Mouse (Mus musculus) adipose tissue, adult 10 weeks (tissue): Measurements from ENCODE around the gene Pole4. TPM values are rescaled to one million over a fixed set of nuclear protein-coding genes. Genes with fewer than 3 reads are reported as not detected.

Experiments used
- polyA plus RNA-seq: library from polyadenylated mRNA; stranded (reverse); fragments of 350-450 nt; fragmentation: Illumina TruSeq; extraction: RNeasy Lipid Tissue Mini Kit (QIAGEN cat#74804); gene quantifications from one replicate; pipeline ENCODE4 v1.2.3, GENCODE M21; 2014; ENCODE audit warnings: low read depth, low replicate concordance

The Pole4 gene
- 56.5 TPM for polyA plus RNA-seq

GRCm38 (mm10) chr6:82705221-82705620 lies at the start of gene Pole4:
Gene Pole4 (minus strand): TSS chr6:82705365.

Other genes with a start within 250 kb of the Pole4 start
- 74.2 TPM for gene Hk2, start 69.1 kb upstream of the Pole4 start, polyA plus RNA-seq
- 0.48 TPM for gene Sema4f, start 234.4 kb upstream of the Pole4 start, polyA plus RNA-seq
- 4.6 TPM for gene M1ap, start 241.5 kb upstream of the Pole4 start, polyA plus RNA-seq